16 mouse cellular contexts compared by ENCODE assay signal in the genomic region with DNA sequence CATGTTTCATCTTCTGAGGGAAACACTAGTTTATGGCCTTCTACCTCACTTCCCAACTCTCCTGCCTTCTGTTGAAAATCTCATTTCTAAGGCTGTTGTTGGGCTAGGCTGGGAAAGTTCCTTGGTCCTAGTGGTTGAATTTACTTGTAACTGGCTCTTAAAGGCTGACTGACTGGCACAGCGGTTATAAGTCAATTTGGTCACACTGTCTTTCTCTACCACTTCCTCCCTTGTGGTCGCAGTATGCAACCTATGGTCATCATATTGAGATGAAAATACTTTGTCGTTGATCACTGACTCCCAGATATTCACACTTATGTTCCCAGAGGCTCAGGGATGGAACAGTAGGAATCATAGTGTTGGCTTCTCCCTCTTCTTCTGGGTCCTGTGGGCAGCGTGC.
DNase-seq lines count a peak whose midpoint lies in the region; ATAC-seq lines count a peak whose summit lies in the region.
"Had no signal": no experiment of that assay in that cellular context is flagged by ENCODE, and none has a peak within 500 bp of the region (broad histone marks: within the 10 kb centered on the region; RNA-seq: fewer than 3 reads in every experiment).

No protein-coding gene starts in this region.

- intact Hi-C loops in heart, postnatal 14 days (cut with DNase I), result no loop called here

- peak; percentile 50 for ATAC-seq in granulocyte monocyte progenitor cell, adult 5-6 weeks (replicated peaks; ENCODE audit: poor library complexity, severe bottlenecking)
- ATAC-seq: forebrain, embryonic 14.5 days; forebrain, embryonic 16.5 days had no signal

- peak; percentile 76 for DNase-seq in heart, adult 11 months
- no peak for DNase-seq in heart, postnatal 14 days
- no peak for DNase-seq in frontal cortex, adult 2 months (ENCODE audit: extremely low spot score in 1 of 2, low spot score in 1 of 2)
- DNase-seq in lung, postnatal 36 days, result no peak
- DNase-seq: adrenal gland, adult 2 months; adrenal gland, postnatal 10 days; adrenal gland, postnatal 36 days; cerebellum, adult 11-12 months; cerebellum, adult 2 months; cerebellum, adult 9-10 months; cerebellum, postnatal 10 days; cerebellum, postnatal 25 days; embryo, embryonic 11 days had no signal
